Mouse (Mus musculus): ENCODE data around the gene Dbp. TPM values are rescaled to one million over a fixed set of nuclear protein-coding genes. Genes with fewer than 3 reads are reported as not detected.
A peak's percentile ranks its signal among the peaks of the same experiment; 100 is the strongest.
"Not testable (repeated sequence)": the region's sequence is repeated elsewhere in the genome, so short reads cannot be mapped to it uniquely, and the experiment has no call there.

The Dbp gene
- polyA plus RNA-seq (2012), result 0.07 TPM in 2 replicates

DNA sequence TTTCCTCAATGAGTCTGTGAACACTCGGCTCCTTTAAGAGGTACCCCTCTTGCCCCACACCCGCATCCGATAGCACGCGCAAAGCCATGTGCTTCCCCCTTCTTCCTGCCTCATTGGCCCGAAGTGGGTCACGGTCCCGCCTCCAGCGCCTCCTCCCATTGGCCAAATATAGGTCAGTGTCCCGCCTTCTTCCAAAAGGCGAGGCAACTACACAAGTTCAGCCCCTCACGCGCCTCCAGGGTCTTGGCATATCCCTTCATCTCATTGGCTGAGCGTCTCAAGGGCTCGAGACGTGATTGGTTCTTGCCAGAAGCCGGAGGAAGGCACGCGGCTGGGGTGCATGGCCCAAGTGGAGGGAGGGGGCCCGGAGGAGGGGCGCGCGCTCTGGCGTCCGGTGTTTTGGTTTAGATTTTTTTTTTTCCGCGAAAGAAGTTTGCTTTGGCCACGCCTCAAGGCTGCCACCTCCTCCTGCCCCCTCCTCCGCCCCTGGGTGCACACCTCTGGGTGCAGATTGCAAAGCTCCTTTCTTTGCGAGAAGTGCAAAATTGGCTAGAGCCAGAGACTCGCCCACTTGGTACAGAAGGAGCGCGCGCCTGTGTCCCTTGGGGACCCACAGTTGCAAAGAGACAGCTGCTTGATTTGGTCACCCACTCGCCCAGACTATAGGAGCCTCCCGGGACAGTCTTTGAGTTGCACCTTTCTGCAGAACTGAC lies at the start of gene Dbp:
Dbp (plus strand) TSS at position 359 of the 713 bp plus-strand sequence.
- H3K4me1 ChIP-seq (ENCODE audit: control insufficient read depth), result peaks cover 52% of the 10 kb centered on the region

DNA sequence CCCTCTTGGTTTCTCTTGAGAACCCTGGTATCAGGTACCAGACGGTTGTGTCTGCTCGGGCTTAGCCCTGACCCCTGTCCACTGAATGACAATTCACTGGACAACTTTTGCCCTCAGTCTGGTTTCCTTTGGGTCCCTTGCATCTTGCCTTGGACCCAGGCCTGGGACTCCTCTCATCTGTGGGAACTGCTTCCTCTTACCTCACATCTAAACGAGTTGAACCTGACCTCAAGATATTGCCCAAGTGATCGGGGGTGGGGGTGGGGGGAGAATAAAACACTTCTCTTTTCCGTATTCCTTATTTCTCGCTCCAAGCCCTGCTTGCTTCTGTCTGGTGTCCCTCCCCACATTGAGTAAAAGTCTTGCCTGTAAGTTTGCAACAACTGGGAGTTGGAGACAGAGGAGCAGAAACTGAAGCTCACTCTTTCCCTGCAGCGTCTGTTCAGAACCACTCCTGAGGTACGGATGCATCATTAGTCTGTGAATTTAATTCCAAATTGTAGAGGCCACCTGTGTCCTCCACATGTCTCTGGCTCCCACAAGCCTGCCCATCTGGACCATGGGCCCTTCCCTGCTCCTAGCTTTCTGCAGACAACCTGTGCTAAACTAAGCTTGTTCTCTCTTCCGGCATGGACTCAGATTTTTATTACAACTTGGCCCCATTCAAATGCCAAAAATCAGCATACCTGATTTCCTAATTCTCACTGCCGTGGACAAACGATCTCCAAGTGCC lies 44.0 kb upstream of the Dbp start:
- Histone ChIP-seq H3K4me1 (ENCODE audit: control insufficient read depth) (no peaks in the 10 kb centered on the region), H3K36me3 (ENCODE audit: control insufficient read depth) (no peaks in the 10 kb centered on the region), H3K9me3 (ENCODE audit: control insufficient read depth, low read length) (no peaks in the 10 kb centered on the region), H3K27me3 (ENCODE audit: control insufficient read depth) (peaks cover 4% of the 10 kb centered on the region; the same call in 1 of the 2 replicates), H3K4me3 (replicated peaks) (no peak overlapping the region)
- no peak for TF ChIP-seq GATA1 (IDR thresholded peaks at IDR 0.05; ENCODE audit: low read length)

More for the DNA sequence above, at the start of gene Dbp:
- H3K9me3 ChIP-seq (ENCODE audit: control insufficient read depth, low read length), result 0 out of 2 replicates have a peak, but pooled peaks cover 2% of the 10 kb centered on the region
- peak within 1 kb of the TSS; percentile 67 for H3K4me3 ChIP-seq (replicated peaks)
- peaks cover 2% of the 10 kb centered on the region for H3K36me3 ChIP-seq (ENCODE audit: control insufficient read depth)
- TF ChIP-seq GATA1 (IDR thresholded peaks at IDR 0.05; ENCODE audit: low read length), result no peak
- no peak for TF ChIP-seq TAL1 (IDR thresholded peaks at IDR 0.05; ENCODE audit: low read length)
- H3K27me3 ChIP-seq (ENCODE audit: control insufficient read depth), result peaks cover 35% of the 10 kb centered on the region

DNA sequence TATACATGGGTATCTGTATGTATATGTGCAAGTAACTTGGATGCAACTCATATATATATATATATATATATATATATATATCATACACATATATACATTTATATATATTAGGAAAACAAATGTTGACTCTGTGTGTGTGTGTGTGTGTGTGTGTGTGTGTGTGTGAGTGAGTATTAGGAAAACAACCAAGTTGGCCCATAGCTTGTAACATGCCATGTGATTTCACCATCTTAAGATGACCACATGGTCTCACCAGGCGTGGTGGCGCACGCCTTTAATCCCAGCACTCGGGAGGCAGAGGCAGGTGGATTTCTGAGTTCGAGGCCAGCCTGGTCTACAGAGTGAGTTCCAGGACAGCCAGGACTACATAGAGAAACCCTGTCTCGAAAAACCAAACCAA lies 43.2 kb upstream of the Dbp start:
- H3K4me1 ChIP-seq (ENCODE audit: control insufficient read depth); H3K4me3 ChIP-seq (replicated peaks): not testable (repeated sequence)

DNA sequence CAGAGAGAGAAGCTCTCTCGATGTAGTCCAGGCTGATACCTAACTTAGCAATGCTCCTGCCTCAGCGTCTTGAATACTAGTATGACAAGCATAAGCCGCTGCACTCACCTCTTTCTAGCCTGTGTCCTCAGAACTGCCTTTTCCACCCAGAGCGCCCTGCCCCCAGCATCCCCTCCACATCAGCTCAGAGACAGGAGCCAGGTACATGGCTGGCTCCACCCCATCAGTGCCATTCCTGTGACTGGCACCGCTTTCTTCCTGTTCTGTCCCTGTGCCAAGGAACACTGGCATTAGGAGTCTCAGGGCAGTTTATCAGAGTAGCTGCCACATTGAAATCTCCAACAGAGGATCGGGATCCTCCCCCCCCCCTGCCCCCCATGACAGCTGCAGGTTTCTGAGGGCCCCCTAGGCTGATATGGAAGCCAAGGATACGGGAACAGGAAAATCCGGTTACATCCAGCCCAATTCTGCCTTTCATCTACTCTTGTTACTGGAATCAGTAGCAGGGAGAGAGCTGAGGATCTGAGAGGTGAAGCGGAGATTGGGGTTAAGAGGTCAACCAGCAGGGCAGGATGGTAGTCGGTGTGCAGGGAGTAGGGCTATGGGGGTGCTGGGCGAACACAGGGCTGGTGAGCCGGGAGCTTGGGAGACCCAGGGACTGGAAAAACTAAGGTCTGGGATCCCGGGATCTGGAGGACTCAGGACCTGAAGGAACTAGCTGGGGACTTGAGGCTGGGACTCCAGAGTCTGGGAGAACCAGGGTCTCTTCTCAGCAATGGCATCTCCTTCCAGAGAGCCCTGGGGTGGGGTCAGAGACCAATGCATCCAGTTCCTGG lies 39.4 kb upstream of the Dbp start:
- no peak for TF ChIP-seq GATA1 (IDR thresholded peaks at IDR 0.05; ENCODE audit: low read length)
- TF ChIP-seq TAL1 (IDR thresholded peaks at IDR 0.05; ENCODE audit: low read length), result no peak
- Histone ChIP-seq H3K9me3 (ENCODE audit: control insufficient read depth, low read length) (peaks cover 6% of the 10 kb centered on the region), H3K4me3 (replicated peaks) (no peak overlapping the region), H3K4me1 (ENCODE audit: control insufficient read depth) (no peaks in the 10 kb centered on the region), H3K36me3 (ENCODE audit: control insufficient read depth) (no peaks in the 10 kb centered on the region), H3K27me3 (ENCODE audit: control insufficient read depth) (peaks cover 4% of the 10 kb centered on the region; the same call in 1 of the 2 replicates)

More for the DNA sequence above, 43.2 kb upstream of the Dbp start:
- H3K36me3 ChIP-seq (ENCODE audit: control insufficient read depth); H3K9me3 ChIP-seq (ENCODE audit: control insufficient read depth, low read length); H3K27me3 ChIP-seq (ENCODE audit: control insufficient read depth): not testable (repeated sequence)

DNA sequence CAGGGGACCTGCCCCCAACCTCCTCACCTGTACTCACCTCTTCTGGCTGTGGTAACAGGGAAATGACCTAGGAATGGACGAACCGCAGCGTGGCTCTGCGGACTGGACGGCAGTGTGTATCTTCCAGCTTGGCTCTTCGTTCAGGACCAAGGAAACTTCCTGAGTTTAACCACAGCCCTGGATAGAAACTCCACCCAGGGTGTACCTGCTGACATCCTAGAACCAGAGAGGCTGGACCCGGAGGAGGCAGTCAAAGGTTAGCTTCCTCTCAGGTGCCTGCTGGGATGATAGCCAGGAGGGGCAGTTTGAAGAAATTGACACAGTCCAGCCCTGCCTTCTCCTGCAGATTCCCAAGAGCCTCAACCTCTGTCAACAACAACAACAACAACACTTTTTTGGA lies 38.7 kb upstream of the Dbp start, which contains the start of gene Fut2:
Fut2 (minus strand) TSS at position 234 of the 400 bp plus-strand sequence.
- Histone ChIP-seq H3K36me3 (ENCODE audit: control insufficient read depth) (no peaks in the 10 kb centered on the region), H3K4me1 (ENCODE audit: control insufficient read depth) (no peaks in the 10 kb centered on the region), H3K9me3 (ENCODE audit: control insufficient read depth, low read length) (peaks cover 6% of the 10 kb centered on the region), H3K4me3 (replicated peaks) (no peak within 1 kb of the TSS), H3K27me3 (ENCODE audit: control insufficient read depth) (peaks cover 4% of the 10 kb centered on the region; the same call in 1 of the 2 replicates)
- TF ChIP-seq GATA1 (IDR thresholded peaks at IDR 0.05; ENCODE audit: low read length), result no peak
- TF ChIP-seq TAL1 (IDR thresholded peaks at IDR 0.05; ENCODE audit: low read length), result no peak

DNA sequence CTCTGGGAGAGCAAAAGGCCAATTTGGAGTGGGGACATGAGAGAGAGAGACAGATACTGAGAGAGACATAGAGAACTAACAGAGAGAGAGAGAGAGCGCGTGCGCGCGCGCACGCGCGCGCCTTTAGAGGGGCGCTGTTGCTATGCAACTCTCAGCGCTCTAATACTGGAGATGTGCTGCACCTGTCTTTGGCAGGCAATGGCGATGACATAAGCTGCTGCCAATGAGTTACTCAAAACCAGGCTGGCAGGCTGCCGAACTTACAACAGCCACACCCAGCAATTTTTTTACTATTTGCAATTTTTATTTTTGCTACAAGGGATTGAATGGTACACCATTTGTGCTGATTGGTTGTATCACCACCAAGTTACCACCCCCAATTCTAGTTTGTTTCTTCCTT lies 37.1 kb upstream of the Dbp start:
- H3K36me3 ChIP-seq (ENCODE audit: control insufficient read depth), result no peaks in the 10 kb centered on the region
- no peaks in the 10 kb centered on the region for H3K4me1 ChIP-seq (ENCODE audit: control insufficient read depth)
- peaks cover 6% of the 10 kb centered on the region for H3K9me3 ChIP-seq (ENCODE audit: control insufficient read depth, low read length)
- no peak for TF ChIP-seq TAL1 (IDR thresholded peaks at IDR 0.05; ENCODE audit: low read length)
- no peak for TF ChIP-seq GATA1 (IDR thresholded peaks at IDR 0.05; ENCODE audit: low read length)
- peaks cover 4% of the 10 kb centered on the region; the same call in 1 of the 2 replicates for H3K27me3 ChIP-seq (ENCODE audit: control insufficient read depth)
- H3K4me3 ChIP-seq (replicated peaks), result no peak overlapping the region

DNA sequence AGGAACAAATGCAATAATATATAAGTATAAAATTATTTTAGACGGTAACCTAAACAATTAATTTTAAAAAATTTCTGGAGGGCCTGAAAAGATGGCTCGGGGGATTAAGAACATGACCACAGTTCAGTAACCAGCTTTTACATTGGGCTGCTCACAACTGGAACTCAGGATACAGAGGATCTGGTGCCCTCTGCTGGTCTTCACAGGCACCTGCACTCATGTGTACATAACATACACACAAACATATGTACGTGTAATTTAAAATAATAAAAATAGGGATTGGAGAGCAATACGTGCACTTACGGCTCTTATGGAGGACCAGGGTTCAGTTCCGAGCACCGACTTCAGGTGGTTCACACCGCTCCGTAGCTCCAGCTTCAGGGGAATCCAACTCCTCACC lies 36.0 kb upstream of the Dbp start:
- TF ChIP-seq GATA1 (IDR thresholded peaks at IDR 0.05; ENCODE audit: low read length) (no peak), TAL1 (IDR thresholded peaks at IDR 0.05; ENCODE audit: low read length) (no peak)
- H3K4me3 ChIP-seq (replicated peaks), result no peak overlapping the region
- peaks cover 4% of the 10 kb centered on the region; the same call in 1 of the 2 replicates for H3K27me3 ChIP-seq (ENCODE audit: control insufficient read depth)
- no peaks in the 10 kb centered on the region for H3K36me3 ChIP-seq (ENCODE audit: control insufficient read depth)
- no peaks in the 10 kb centered on the region for H3K4me1 ChIP-seq (ENCODE audit: control insufficient read depth)
- H3K9me3 ChIP-seq (ENCODE audit: control insufficient read depth, low read length), result peaks cover 6% of the 10 kb centered on the region

DNA sequence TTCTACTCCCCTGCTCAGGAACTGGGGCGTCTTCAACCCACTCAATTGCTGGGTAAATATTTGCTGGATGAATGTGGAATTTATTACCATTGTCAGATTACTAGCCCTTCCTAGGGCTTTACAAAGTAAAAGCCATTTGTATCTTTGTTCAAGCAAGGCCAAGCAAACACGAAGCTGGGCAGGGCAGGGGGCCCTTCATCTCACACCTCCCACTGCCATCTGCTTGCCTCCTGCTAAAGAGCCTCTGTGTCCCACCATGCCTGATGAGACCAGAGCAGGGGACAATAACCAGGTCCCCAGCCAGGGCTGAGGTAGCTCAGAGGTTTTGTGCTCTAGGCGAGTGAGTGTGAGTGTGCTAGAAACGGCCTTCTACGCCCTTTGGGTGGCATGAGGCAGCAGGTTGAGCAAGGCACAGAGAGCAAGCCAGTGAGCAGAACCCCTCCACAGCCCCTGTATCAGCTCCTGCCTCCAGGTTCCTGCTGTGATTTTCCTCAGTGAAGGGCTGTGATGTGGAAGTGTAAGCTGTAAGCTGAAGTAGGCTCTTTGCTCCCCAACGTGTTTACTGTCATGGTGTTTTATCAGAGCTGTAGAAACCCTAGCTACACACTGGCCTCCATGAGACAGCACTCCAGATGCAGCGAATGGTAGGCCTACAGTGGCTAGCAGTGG lies 27.1 kb upstream of the Dbp start:
- no peaks in the 10 kb centered on the region for H3K27me3 ChIP-seq (ENCODE audit: control insufficient read depth)
- H3K36me3 ChIP-seq (ENCODE audit: control insufficient read depth), result no peaks in the 10 kb centered on the region
- H3K4me3 ChIP-seq (replicated peaks), result no peak overlapping the region
- TF ChIP-seq TAL1 (IDR thresholded peaks at IDR 0.05; ENCODE audit: low read length) (no peak), GATA1 (IDR thresholded peaks at IDR 0.05; ENCODE audit: low read length) (no peak)
- H3K4me1 ChIP-seq (ENCODE audit: control insufficient read depth), result peaks cover 8% of the 10 kb centered on the region
- H3K9me3 ChIP-seq (ENCODE audit: control insufficient read depth, low read length), result no peaks in the 10 kb centered on the region
